Mouse (Mus musculus) lung, postnatal 0 days (tissue): Measurements from ENCODE around the gene Fam50b. TPM values are rescaled to one million over a fixed set of nuclear protein-coding genes. Genes with fewer than 3 reads are reported as not detected.

Experiments used
- ATAC-seq: fragments of 200-750 bp; cut with Nextera tagmentation; 2 replicates; pipeline ENCODE4 v1.8.0; 2017; ENCODE audit warnings: moderate library complexity
- DNase-seq: peaks from one replicate; pipeline ENCODE4 v3.0.0-alpha.2; 2016; ENCODE audit warnings: low spot score
- H3K27ac ChIP-seq: fragments of 300-500 bp; sonication (generic); 2 replicates; pipeline ENCODE4 v1.5.1; 2014; ENCODE audit warnings: antibody characterized with exemption, mild to moderate bottlenecking, low read length, mixed read lengths
- H3K27me3 ChIP-seq: fragments of 300-500 bp; sonication (generic); replicated peaks from 2 replicates; pipeline ENCODE4 v1.6.1; 2014; ENCODE audit warnings: low read length, mixed read lengths; ENCODE audit not compliant: insufficient read depth
- H3K36me3 ChIP-seq: fragments of 300-500 bp; sonication (generic); 2 replicates; pipeline ENCODE4 v1.6.1; 2014; ENCODE audit warnings: low read length, mixed read lengths; ENCODE audit not compliant: insufficient read depth
- H3K4me1 ChIP-seq: fragments of 300-500 bp; sonication (generic); 2 replicates; pipeline ENCODE4 v1.6.1; 2014; ENCODE audit warnings: antibody characterized with exemption, low read depth, low read length, mixed read lengths; ENCODE audit not compliant: insufficient read depth
- H3K4me2 ChIP-seq: fragments of 300-500 bp; sonication (generic); replicated peaks from 2 replicates; pipeline ENCODE4 v1.6.1; 2014; ENCODE audit warnings: low read depth, mild to moderate bottlenecking, low read length, moderate library complexity, mixed read lengths
- H3K4me3 ChIP-seq: fragments of 300-500 bp; sonication (generic); 2 replicates; pipeline ENCODE4 v1.5.1; 2014; ENCODE audit warnings: low read depth, low read length
- H3K9ac ChIP-seq: fragments of 300-500 bp; sonication (generic); replicated peaks from 2 replicates; pipeline ENCODE4 v1.6.1; 2014; ENCODE audit warnings: low read depth, mild to moderate bottlenecking
- H3K9me3 ChIP-seq: fragments of 300-500 bp; sonication (generic); 2 replicates; pipeline ENCODE4 v1.6.1; 2016; ENCODE audit warnings: low read length, mixed read lengths
- CTCF ChIP-seq: IDR thresholded peaks from 2 replicates; pipeline ENCODE4 v1.5.1; 2016; ENCODE audit warnings: antibody characterized with exemption, mild to moderate bottlenecking
- EP300 ChIP-seq: IDR thresholded peaks from 2 replicates; pipeline ENCODE4 v1.6.1; 2016; ENCODE audit warnings: antibody characterized with exemption, mild to moderate bottlenecking, control low read depth
- WGBS: fragments of 180-500 bp; shearing (Covaris S2); extraction: QIAGEN DNeasy Blood & Tissue Kit; methylation state at CpG from one replicate; pipeline ENCODE4 v1.1.7; 2014; 5-methylcytosine and 5-hydroxymethylcytosine counted together
- polyA plus RNA-seq: library from polyadenylated mRNA; unstranded; fragments of >200 nt; fragmentation: Nextera tagmentation; extraction: Ambion mirVana; gene quantifications from 2 replicates; pipeline ENCODE4 v1.2.1, GENCODE M21; 2015

Fam50b gene
- polyA plus RNA-seq, 1 experiment from 2014 or later = 0.10 TPM

- DNase-seq = peak; percentile 57
- Histone ChIP-seq H3K4me3 (no peak overlapping the region), H3K4me2 (no peak overlapping the region), H3K27me3 (no peaks in the 10 kb centered on the region), H3K9me3 (no peaks in the 10 kb centered on the region), H3K4me1 (peaks cover 9% of the 10 kb centered on the region; the same call in 1 of the 2 replicates), H3K27ac (no peak overlapping the region), H3K36me3 (no peaks in the 10 kb centered on the region), H3K9ac (no peak overlapping the region)
- ATAC-seq = peak; percentile 7
- TF ChIP-seq CTCF = no peak
- TF ChIP-seq EP300 = peak; percentile 94
- WGBS = 27% methylated on average over 1 of the region's 1 CpGs
Observed at GRCm38 (mm10) chr13:34712881-34713280, 21.8 kb upstream of the Fam50b start.

GRCm38 (mm10) chr13:34715437-34715838 is 19.2 kb upstream of the Fam50b start:
- H3K4me3 ChIP-seq = no peak overlapping the region
- no peak overlapping the region for H3K4me2 ChIP-seq
- WGBS = 42% methylated on average over 7 of the region's 7 CpGs
- no peaks in the 10 kb centered on the region for H3K36me3 ChIP-seq
- H3K4me1 ChIP-seq = 0 out of 2 replicates have a peak, but pooled peaks cover 4% of the 10 kb centered on the region
- ATAC-seq (peak; percentile 89), DNase-seq (peak; percentile 83)
- H3K9ac ChIP-seq = no peak overlapping the region
- no peak overlapping the region for H3K27ac ChIP-seq
- H3K9me3 ChIP-seq = no peaks in the 10 kb centered on the region
- no peaks in the 10 kb centered on the region for H3K27me3 ChIP-seq
- no peak for TF ChIP-seq EP300
- TF ChIP-seq CTCF = no peak

- H3K9ac ChIP-seq = no peak overlapping the region
- DNase-seq = peak; percentile 27
- peak overlapping the region; percentile 60; the same call in 1 of the 2 replicates for H3K27ac ChIP-seq
- TF ChIP-seq EP300 (no peak), CTCF (no peak)
- no peaks in the 10 kb centered on the region for H3K9me3 ChIP-seq
- no peaks in the 10 kb centered on the region for H3K27me3 ChIP-seq
- ATAC-seq = peak; percentile 35
- H3K4me1 ChIP-seq = peaks cover 13% of the 10 kb centered on the region; the same call in 1 of the 2 replicates
- no peak overlapping the region for H3K4me3 ChIP-seq
- 32% methylated on average over 8 of the region's 8 CpGs for WGBS
- no peaks in the 10 kb centered on the region for H3K36me3 ChIP-seq
- no peak overlapping the region for H3K4me2 ChIP-seq
Observed at GRCm38 (mm10) chr13:34724831-34725592, 9.6 kb upstream of the Fam50b start.

- H3K4me2 ChIP-seq = peak overlapping the region; percentile 36
- no peaks in the 10 kb centered on the region for H3K36me3 ChIP-seq
- peaks cover 13% of the 10 kb centered on the region; the same call in 1 of the 2 replicates for H3K4me1 ChIP-seq
- H3K27me3 ChIP-seq = no peaks in the 10 kb centered on the region
- peak overlapping the region; percentile 60 for H3K27ac ChIP-seq
- WGBS = under 1% methylated on average over 9 of the region's 9 CpGs
- DNase-seq (peak; percentile 96), ATAC-seq (peak; percentile 94)
- H3K9me3 ChIP-seq = no peaks in the 10 kb centered on the region
- TF ChIP-seq CTCF = peak; percentile 48
- TF ChIP-seq EP300 = peak; percentile 94
- no peak overlapping the region for H3K9ac ChIP-seq
- H3K4me3 ChIP-seq = peak overlapping the region; percentile 14
Observed at GRCm38 (mm10) chr13:34725800-34726476, 8.7 kb upstream of the Fam50b start.

- no peak for TF ChIP-seq CTCF
- no peak for TF ChIP-seq EP300
- Histone ChIP-seq H3K27ac (peak overlapping the region; percentile 60), H3K4me1 (peaks cover 13% of the 10 kb centered on the region; the same call in 1 of the 2 replicates), H3K36me3 (no peaks in the 10 kb centered on the region), H3K9ac (no peak overlapping the region), H3K4me2 (peak overlapping the region; percentile 36), H3K4me3 (peak overlapping the region; percentile 14; the same call in 1 of the 2 replicates), H3K9me3 (no peaks in the 10 kb centered on the region), H3K27me3 (no peaks in the 10 kb centered on the region)
- WGBS = 7% methylated on average over 8 of the region's 8 CpGs
- DNase-seq (no peak), ATAC-seq (peak; percentile 69)
Observed at GRCm38 (mm10) chr13:34726477-34726805, 8.2 kb upstream of the Fam50b start.

GRCm38 (mm10) chr13:34727060-34727459 is 7.6 kb upstream of the Fam50b start:
- no peak overlapping the region for H3K4me3 ChIP-seq
- peaks cover 13% of the 10 kb centered on the region; the same call in 1 of the 2 replicates for H3K4me1 ChIP-seq
- DNase-seq (no peak), ATAC-seq (no peak)
- H3K36me3 ChIP-seq = no peaks in the 10 kb centered on the region
- no peak for TF ChIP-seq CTCF
- no peak for TF ChIP-seq EP300
- H3K27me3 ChIP-seq = no peaks in the 10 kb centered on the region
- no peak overlapping the region for H3K4me2 ChIP-seq
- H3K9ac ChIP-seq = no peak overlapping the region
- 94% methylated on average over 2 of the region's 2 CpGs for WGBS
- peak overlapping the region; percentile 60; the same call in 1 of the 2 replicates for H3K27ac ChIP-seq
- H3K9me3 ChIP-seq = no peaks in the 10 kb centered on the region
